Mouse (Mus musculus) layer of hippocampus, adult 2 months (tissue): ENCODE measurements around the gene Cdc42ep1. TPM values are rescaled to one million over a fixed set of nuclear protein-coding genes. Genes with fewer than 3 reads are reported as not detected.
A peak's percentile ranks its signal among the peaks of the same experiment; 100 is the strongest.
"Not testable (repeated sequence)": the region's sequence is repeated elsewhere in the genome, so short reads cannot be mapped to it uniquely, and the experiment has no call there.

Experiments used
- DNase-seq, 2 experiments: peaks; one replicate each; pipeline ENCODE4 v3.0.0; 2022; ENCODE audit warnings: low spot score in 2 of 2
- H3K27ac ChIP-seq: fragments of 200-600 bp; 2 replicates; pipeline ENCODE4 v1.8.1; 2022
- H3K4me3 ChIP-seq: fragments of 200-600 bp; 2 replicates; pipeline ENCODE4 v1.8.1; 2022; ENCODE audit warnings: mild to moderate bottlenecking
- CTCF ChIP-seq: fragments of 200-600 bp; conservative IDR thresholded peaks from 2 replicates; pipeline ENCODE4 v1.8.1; 2022; ENCODE audit warnings: antibody characterized with exemption, mild to moderate bottlenecking, moderate library complexity
- total RNA-seq, 2 experiments: library from RNA; stranded (reverse); gene quantifications; 2 replicates each; pipeline ENCODE4 v1.2.3; 2021

The Cdc42ep1 gene
- total RNA-seq, 2 experiments from 2014 or later: 12.2 to 13.7 TPM

- TF ChIP-seq CTCF: no peak
- peak overlapping the region; percentile 94; the same call in 1 of the 2 replicates for H3K27ac ChIP-seq
- no peak for DNase-seq
- H3K4me3 ChIP-seq: peak overlapping the region; percentile 15; the same call in 1 of the 2 replicates
These were observed 3.9 kb downstream of the Cdc42ep1 start for GRCm38 (mm10) chr15:78846352-78846751.

GRCm38 (mm10) chr15:78846805-78847204 lies 4.4 kb downstream of the Cdc42ep1 start:
- H3K27ac ChIP-seq, DNase-seq, H3K4me3 ChIP-seq: not testable (repeated sequence)

GRCm38 (mm10) chr15:78848467-78848866 lies 6.0 kb downstream of the Cdc42ep1 start:
- TF ChIP-seq CTCF: peak; percentile 97
- no peak overlapping the region for H3K27ac ChIP-seq

GRCm38 (mm10) chr15:78849485-78849884 lies 7.1 kb downstream of the Cdc42ep1 start:
- H3K27ac ChIP-seq: peak overlapping the region; percentile 65
- TF ChIP-seq CTCF: no peak
- H3K4me3 ChIP-seq: no peak overlapping the region
- no peak for DNase-seq

More at GRCm38 (mm10) chr15:78848467-78848866, 6.0 kb downstream of the Cdc42ep1 start:
- peak; percentile 66 to 85 for DNase-seq
- H3K4me3 ChIP-seq: no peak overlapping the region

- peak in 1 of 2 experiments; percentile 39 for DNase-seq
- no peak for TF ChIP-seq CTCF
- Histone ChIP-seq H3K4me3 (no peak overlapping the region), H3K27ac (peak overlapping the region; percentile 70)
These were observed 7.8 kb downstream of the Cdc42ep1 start for GRCm38 (mm10) chr15:78850059-78850824.

- TF ChIP-seq CTCF: no peak
- DNase-seq: no peak
- H3K4me3 ChIP-seq: no peak overlapping the region
- H3K27ac ChIP-seq: peak overlapping the region; percentile 70
These were observed 8.5 kb downstream of the Cdc42ep1 start for GRCm38 (mm10) chr15:78850944-78851343.

- Histone ChIP-seq H3K27ac (peak overlapping the region; percentile 70), H3K4me3 (no peak overlapping the region; the same call in 1 of the 2 replicates)
- peak; percentile 97 for TF ChIP-seq CTCF
- peak; percentile 90 to 97 for DNase-seq
These were observed 9.2 kb downstream of the Cdc42ep1 start for GRCm38 (mm10) chr15:78851505-78852153.

- Histone ChIP-seq H3K27ac (0 out of 2 replicates have a peak within 1 kb of the TSS, but pooled peaks have one; percentile 20), H3K4me3 (no peak within 1 kb of the TSS)
- no peak for DNase-seq
- TF ChIP-seq CTCF: no peak
These were observed 13.0 kb downstream of the Cdc42ep1 start, which contains the start of gene Lgals2 for GRCm38 (mm10) chr15:78855303-78855965. Gene Lgals2 (minus strand): TSS chr15:78855529.

- DNase-seq: peak; percentile 54 to 71
- H3K4me3 ChIP-seq: no peak overlapping the region
- no peak for TF ChIP-seq CTCF
- peak overlapping the region; percentile 24 for H3K27ac ChIP-seq
These were observed 14.6 kb downstream of the Cdc42ep1 start for GRCm38 (mm10) chr15:78857009-78857408.

GRCm38 (mm10) chr15:78859311-78859710 lies 16.9 kb downstream of the Cdc42ep1 start:
- no peak overlapping the region for H3K4me3 ChIP-seq
- no peak for DNase-seq
- H3K27ac ChIP-seq: no peak overlapping the region
- TF ChIP-seq CTCF: no peak

- no peak for TF ChIP-seq CTCF
- no peak overlapping the region for H3K4me3 ChIP-seq
- H3K27ac ChIP-seq: no peak overlapping the region
- no peak for DNase-seq
These were observed 17.3 kb downstream of the Cdc42ep1 start for GRCm38 (mm10) chr15:78859714-78860113.

- H3K27ac ChIP-seq: no peak overlapping the region
- DNase-seq: no peak
These were observed 19.9 kb downstream of the Cdc42ep1 start for GRCm38 (mm10) chr15:78862280-78862679.

GRCm38 (mm10) chr15:78863154-78863553 lies 20.7 kb downstream of the Cdc42ep1 start:
- no peak overlapping the region for H3K4me3 ChIP-seq
- DNase-seq: no peak
- no peak overlapping the region for H3K27ac ChIP-seq
- TF ChIP-seq CTCF: no peak

More at GRCm38 (mm10) chr15:78862280-78862679, 19.9 kb downstream of the Cdc42ep1 start:
- H3K4me3 ChIP-seq: no peak overlapping the region
- no peak for TF ChIP-seq CTCF
